Mouse (Mus musculus) megakaryocyte, embryonic 14.5 days (primary cell): ENCODE results near the gene Cd47. TPM values are rescaled to one million over a fixed set of nuclear protein-coding genes. Genes with fewer than 3 reads are reported as not detected.

ENCODE experiments used
- H3K27me3 ChIP-seq: replicated peaks from 2 replicates; pipeline ENCODE3; 2012; ENCODE audit warnings: inconsistent platforms
- H3K36me3 ChIP-seq: replicated peaks from 2 replicates; pipeline ENCODE3; 2012; ENCODE audit warnings: low read length, inconsistent platforms, mixed read lengths
- H3K4me1 ChIP-seq: 2 replicates; pipeline ENCODE4 v1.6.1; 2012; ENCODE audit warnings: inconsistent platforms
- H3K4me3 ChIP-seq: replicated peaks from 2 replicates; pipeline ENCODE3; 2012; ENCODE audit warnings: moderate library complexity, mild to moderate bottlenecking, inconsistent platforms
- H3K9me3 ChIP-seq: 2 replicates; pipeline ENCODE4 v1.6.1; 2012; ENCODE audit warnings: inconsistent platforms
- FLI1 ChIP-seq: IDR thresholded peaks from 2 replicates; pipeline ENCODE4 v1.6.1; 2012; ENCODE audit warnings: low read length, inconsistent platforms, mixed read lengths
- GATA1 ChIP-seq: IDR thresholded peaks from 3 replicates; pipeline ENCODE4 v1.6.1; 2012; ENCODE audit warnings: mixed read lengths, low read length, inconsistent platforms, borderline replicate concordance
- polyA plus RNA-seq: library from polyadenylated mRNA; stranded (reverse); fragments of >175 nt; gene quantifications from 2 replicates; pipeline ENCODE4 v1.2.3, GENCODE M21; 2012; ENCODE audit warnings: low replicate concordance; ENCODE audit not compliant: insufficient read depth

Cd47 gene
- 98.5 and 119 TPM in 2 replicates for polyA plus RNA-seq

GRCm38 (mm10) chr16:49799597-49800561 is at the start of gene Cd47:
Gene Cd47, plus strand, starts transcription at chr16:49800533.
- peak within 1 kb of the TSS; percentile 75 for H3K4me3 ChIP-seq
- H3K9me3 ChIP-seq, result no peaks in the 10 kb centered on the region
- TF ChIP-seq GATA1 (peak; percentile 78; the same call in 1 of the 3 replicates), FLI1 (no peak)
- no peaks in the 10 kb centered on the region for H3K27me3 ChIP-seq
- no peaks in the 10 kb centered on the region for H3K36me3 ChIP-seq
- peaks cover 91% of the 10 kb centered on the region for H3K4me1 ChIP-seq

GRCm38 (mm10) chr16:49752906-49753305 is 47.4 kb upstream of the Cd47 start:
- no peak overlapping the region for H3K4me3 ChIP-seq
- TF ChIP-seq FLI1 (no peak), GATA1 (no peak)
- no peaks in the 10 kb centered on the region for H3K27me3 ChIP-seq
- H3K4me1 ChIP-seq, result peaks cover 21% of the 10 kb centered on the region
- no peaks in the 10 kb centered on the region for H3K36me3 ChIP-seq
- no peaks in the 10 kb centered on the region for H3K9me3 ChIP-seq

- H3K36me3 ChIP-seq, result peaks cover 2% of the 10 kb centered on the region
- no peaks in the 10 kb centered on the region for H3K27me3 ChIP-seq
- H3K4me3 ChIP-seq, result no peak overlapping the region
- no peak for TF ChIP-seq GATA1
- no peak for TF ChIP-seq FLI1
- no peaks in the 10 kb centered on the region for H3K9me3 ChIP-seq
- peaks cover 21% of the 10 kb centered on the region for H3K4me1 ChIP-seq
These were observed 47.0 kb upstream of the Cd47 start for GRCm38 (mm10) chr16:49753318-49753717.

GRCm38 (mm10) chr16:49760517-49761203 is 39.7 kb upstream of the Cd47 start:
- H3K27me3 ChIP-seq, result no peaks in the 10 kb centered on the region
- TF ChIP-seq FLI1, result no peak
- TF ChIP-seq GATA1, result no peak
- peaks cover 19% of the 10 kb centered on the region for H3K36me3 ChIP-seq
- H3K9me3 ChIP-seq, result no peaks in the 10 kb centered on the region
- peaks cover 33% of the 10 kb centered on the region for H3K4me1 ChIP-seq
- H3K4me3 ChIP-seq, result no peak overlapping the region

GRCm38 (mm10) chr16:49761981-49762380 is 38.4 kb upstream of the Cd47 start:
- H3K4me1 ChIP-seq, result peaks cover 45% of the 10 kb centered on the region
- no peaks in the 10 kb centered on the region for H3K27me3 ChIP-seq
- no peak overlapping the region for H3K4me3 ChIP-seq
- H3K9me3 ChIP-seq, result no peaks in the 10 kb centered on the region
- TF ChIP-seq FLI1 (no peak), GATA1 (no peak)
- peaks cover 19% of the 10 kb centered on the region for H3K36me3 ChIP-seq

- no peaks in the 10 kb centered on the region for H3K9me3 ChIP-seq
- H3K36me3 ChIP-seq, result peaks cover 16% of the 10 kb centered on the region
- H3K27me3 ChIP-seq, result no peaks in the 10 kb centered on the region
- peak overlapping the region; percentile 11 for H3K4me3 ChIP-seq
- H3K4me1 ChIP-seq, result peaks cover 84% of the 10 kb centered on the region
- TF ChIP-seq GATA1 (no peak), FLI1 (no peak)
These were observed 34.0 kb upstream of the Cd47 start for GRCm38 (mm10) chr16:49766326-49766725.

GRCm38 (mm10) chr16:49768491-49769031 is 31.8 kb upstream of the Cd47 start:
- Histone ChIP-seq H3K36me3 (peaks cover 14% of the 10 kb centered on the region), H3K4me3 (no peak overlapping the region), H3K9me3 (no peaks in the 10 kb centered on the region), H3K27me3 (no peaks in the 10 kb centered on the region), H3K4me1 (peaks cover 86% of the 10 kb centered on the region)
- TF ChIP-seq GATA1 (no peak), FLI1 (no peak)

- no peaks in the 10 kb centered on the region for H3K27me3 ChIP-seq
- H3K36me3 ChIP-seq, result peaks cover 6% of the 10 kb centered on the region
- peaks cover 93% of the 10 kb centered on the region for H3K4me1 ChIP-seq
- H3K9me3 ChIP-seq, result no peaks in the 10 kb centered on the region
- TF ChIP-seq GATA1 (peak; percentile 48; the same call in 1 of the 3 replicates), FLI1 (no peak)
- H3K4me3 ChIP-seq, result peak overlapping the region; percentile 71
These were observed 30.5 kb upstream of the Cd47 start for GRCm38 (mm10) chr16:49769831-49770261.

- Histone ChIP-seq H3K9me3 (no peaks in the 10 kb centered on the region), H3K4me3 (peak overlapping the region; percentile 71), H3K27me3 (no peaks in the 10 kb centered on the region), H3K36me3 (peaks cover 4% of the 10 kb centered on the region), H3K4me1 (peaks cover 96% of the 10 kb centered on the region)
- TF ChIP-seq GATA1, result no peak
- TF ChIP-seq FLI1, result no peak
These were observed 29.8 kb upstream of the Cd47 start for GRCm38 (mm10) chr16:49770320-49771189.
